28 mouse cellular contexts compared by ENCODE assay signal in genomic region chr19:59568907-59569306, GRCm38 (mm10).
A peak's percentile ranks its signal among the peaks of the same experiment; 100 is the strongest.
DNase-seq lines count a peak whose midpoint lies in the region; ATAC-seq and TF ChIP-seq lines count a peak whose summit lies in the region.
"Had no signal": no experiment of that assay in that cellular context is flagged by ENCODE, and none has a peak within 500 bp of the region (broad histone marks: within the 10 kb centered on the region; RNA-seq: fewer than 3 reads in every experiment).

No protein-coding gene starts in this region.

- H3K9ac ChIP-seq in forebrain, embryonic 12.5 days: no peak overlapping the region
- no peak overlapping the region for H3K9ac ChIP-seq in kidney, embryonic 16.5 days (replicated peaks; ENCODE audit: low read length)
- H3K9ac ChIP-seq: heart, embryonic 15.5 days; hindbrain, embryonic 13.5 days; limb, embryonic 15.5 days; liver, embryonic 15.5 days; lung, embryonic 14.5 days; neural tube, embryonic 13.5 days had no signal

- H3K9me3 ChIP-seq in forebrain, embryonic 10.5 days: no peaks in the 10 kb centered on the region
- H3K9me3 ChIP-seq in forebrain, embryonic 12.5 days: no peaks in the 10 kb centered on the region
- 0 out of 2 replicates have a peak, but pooled peaks cover 3% of the 10 kb centered on the region for H3K9me3 ChIP-seq in kidney, embryonic 16.5 days (ENCODE audit: low read length)
- H3K9me3 ChIP-seq: heart, embryonic 10.5 days; heart, embryonic 15.5 days; hindbrain, embryonic 13.5 days; limb, embryonic 10.5 days; limb, embryonic 15.5 days; liver, embryonic 15.5 days; neural tube, embryonic 13.5 days had no signal

- DNase-seq in forebrain, embryonic 10.5 days (ENCODE audit: extremely low spot score, low spot score): peak; percentile 9
- DNase-seq in kidney, adult 9 months: no peak
- peak; percentile 37 for DNase-seq in 416B (ENCODE audit: low read depth)
- DNase-seq in urinary bladder, postnatal 36 days (ENCODE audit: low spot score in 2 of 2): no peak
- DNase-seq: adrenal gland, postnatal 10 days; B cell, adult 2 months; cerebellum, adult 8-10 months; cerebellum, postnatal 25 days; gastrocnemius, postnatal 14 days; heart, postnatal 36 days; kidney, adult 11 months; kidney, postnatal 4 days; layer of hippocampus, postnatal 36 days; lung, embryonic 14.5 days; thymus, postnatal 4 days had no signal

- no peak for TF ChIP-seq POLR2A in myocyte (IDR thresholded peaks at IDR 0.05; ENCODE audit: insufficient read length, low read depth)

- no peaks in the 10 kb centered on the region for H3K27me3 ChIP-seq in forebrain, embryonic 10.5 days (ENCODE audit: poor library complexity, severe bottlenecking)
- H3K27me3 ChIP-seq in forebrain, embryonic 12.5 days: no peaks in the 10 kb centered on the region
- H3K27me3 ChIP-seq in kidney, embryonic 16.5 days (ENCODE audit: insufficient read depth, low read length): no peaks in the 10 kb centered on the region
- H3K27me3 ChIP-seq in myocyte (ENCODE audit: control insufficient read depth, insufficient read depth, insufficient read length): no peaks in the 10 kb centered on the region
- H3K27me3 ChIP-seq: heart, embryonic 15.5 days; hindbrain, embryonic 13.5 days; limb, embryonic 15.5 days; liver, embryonic 15.5 days; neural tube, embryonic 13.5 days had no signal

- no peak overlapping the region for H3K4me3 ChIP-seq in forebrain, embryonic 10.5 days
- no peak overlapping the region for H3K4me3 ChIP-seq in forebrain, embryonic 12.5 days (replicated peaks)
- no peak overlapping the region for H3K4me3 ChIP-seq in kidney, embryonic 16.5 days (ENCODE audit: low read length)
- no peak overlapping the region for H3K4me3 ChIP-seq in myocyte
- H3K4me3 ChIP-seq: heart, embryonic 10.5 days; heart, embryonic 15.5 days; hindbrain, embryonic 13.5 days; limb, embryonic 10.5 days; limb, embryonic 15.5 days; liver, embryonic 15.5 days; neural tube, embryonic 13.5 days had no signal

- no peak for ATAC-seq in forebrain, embryonic 12.5 days (ENCODE audit: low FRiP score)
- ATAC-seq in kidney, embryonic 16.5 days (ENCODE audit: low FRiP score, low TSS enrichment): 0 out of 2 replicates have a peak, but pooled peaks have one; percentile 63
- ATAC-seq: forebrain, embryonic 14.5 days; midbrain, embryonic 16.5 days had no signal

- H3K4me2 ChIP-seq in forebrain, embryonic 12.5 days: no peak overlapping the region
- no peak overlapping the region for H3K4me2 ChIP-seq in kidney, embryonic 16.5 days (replicated peaks; ENCODE audit: low read depth, low read length)
- H3K4me2 ChIP-seq in myocyte (ENCODE audit: low read depth): peak overlapping the region; percentile 15
- H3K4me2 ChIP-seq: heart, embryonic 15.5 days; hindbrain, embryonic 13.5 days; limb, embryonic 15.5 days; liver, embryonic 15.5 days; lung, embryonic 14.5 days; midbrain, embryonic 11.5 days; neural tube, embryonic 13.5 days had no signal

- no peaks in the 10 kb centered on the region for H3K36me3 ChIP-seq in forebrain, embryonic 10.5 days (replicated peaks)
- no peaks in the 10 kb centered on the region for H3K36me3 ChIP-seq in forebrain, embryonic 12.5 days (replicated peaks)
- no peaks in the 10 kb centered on the region for H3K36me3 ChIP-seq in kidney, embryonic 16.5 days (ENCODE audit: insufficient read depth, low read length)
- no peaks in the 10 kb centered on the region for H3K36me3 ChIP-seq in myocyte (ENCODE audit: control insufficient read depth, insufficient read depth)
- H3K36me3 ChIP-seq: heart, embryonic 10.5 days; heart, embryonic 15.5 days; hindbrain, embryonic 13.5 days; limb, embryonic 10.5 days; limb, embryonic 15.5 days; liver, embryonic 15.5 days; neural tube, embryonic 13.5 days had no signal

- no peaks in the 10 kb centered on the region for H3K79me2 ChIP-seq in myocyte (ENCODE audit: control insufficient read depth, insufficient read depth)

- no peak overlapping the region for H3K27ac ChIP-seq in forebrain, embryonic 10.5 days
- no peak overlapping the region for H3K27ac ChIP-seq in forebrain, embryonic 12.5 days
- H3K27ac ChIP-seq in kidney, embryonic 16.5 days (ENCODE audit: low read length): no peak overlapping the region
- H3K27ac ChIP-seq: heart, embryonic 10.5 days; heart, embryonic 15.5 days; hindbrain, embryonic 13.5 days; limb, embryonic 10.5 days; limb, embryonic 15.5 days; liver, embryonic 15.5 days; neural tube, embryonic 13.5 days had no signal

- H3K4me1 ChIP-seq in forebrain, embryonic 10.5 days: no peaks in the 10 kb centered on the region
- H3K4me1 ChIP-seq in forebrain, embryonic 12.5 days: no peaks in the 10 kb centered on the region
- H3K4me1 ChIP-seq in kidney, embryonic 16.5 days (ENCODE audit: insufficient read depth, low read length): no peaks in the 10 kb centered on the region
- H3K4me1 ChIP-seq: heart, embryonic 10.5 days; heart, embryonic 15.5 days; hindbrain, embryonic 13.5 days; limb, embryonic 15.5 days; liver, embryonic 15.5 days; neural tube, embryonic 13.5 days had no signal

- no peak overlapping the region for H3ac ChIP-seq in myocyte (ENCODE audit: control insufficient read depth, insufficient read length)

TF ChIP-seq in myocyte, 11 proteins besides CTCF, POLR2A, EP300 and RAD21:
- TF ChIP-seq MYOD1 (IDR thresholded peaks at IDR 0.05; ENCODE audit: control insufficient read depth in 1 of 3, insufficient read length in 2 of 3, low read depth in 2 of 3): no peak
- TF ChIP-seq SRF (IDR thresholded peaks at IDR 0.05; ENCODE audit: control insufficient read depth, insufficient read length, low read depth): no peak
- no peak for TF ChIP-seq REST (IDR thresholded peaks at IDR 0.05; ENCODE audit: insufficient read depth, insufficient read length)
- no peak for TF ChIP-seq TCF3 (IDR thresholded peaks at IDR 0.05; ENCODE audit: insufficient read length, low read depth)
- peak; percentile 92 for TF ChIP-seq CEBPB (IDR thresholded peaks at IDR 0.05; ENCODE audit: insufficient read depth, poor library complexity, severe bottlenecking)

Comparison
In these comparisons a context has a peak if more than half of its experiments do, and no peak if none do; other contexts are left out.
1. DNase-seq: peak in forebrain, embryonic 10.5 days (single experiment) and 416B (single experiment); none in kidney, adult 9 months (single experiment) and urinary bladder, postnatal 36 days (0 of 2).